Mouse (Mus musculus) splenic B cell, adult 2 months (primary cell): ENCODE data around the gene Hscb.
"Not testable (repeated sequence)": the region's sequence is repeated elsewhere in the genome, so short reads cannot be mapped to it uniquely, and the experiment has no call there.

ENCODE experiments used
- DNase-seq: peaks from one replicate; pipeline ENCODE4 v3.0.0-alpha.2; 2011; ENCODE audit warnings: low read depth, low spot score
- H3K27me3 ChIP-seq: 2 replicates; pipeline ENCODE4 v1.6.1; 2012; ENCODE audit warnings: mild to moderate bottlenecking, low read length, moderate library complexity, mixed read lengths; ENCODE audit not compliant: control insufficient read depth, poor library complexity, insufficient read depth, severe bottlenecking
- H3K36me3 ChIP-seq: 2 replicates; pipeline ENCODE4 v1.6.1; 2012; ENCODE audit warnings: mild to moderate bottlenecking, low read length, moderate library complexity, mixed read lengths; ENCODE audit not compliant: control insufficient read depth, poor library complexity, insufficient read depth, severe bottlenecking

Gene Hscb

GRCm38 (mm10) chr5:110852990-110853389 is 13.4 kb upstream of the Hscb start:
- Histone ChIP-seq H3K36me3 (peaks cover 5% of the 10 kb centered on the region; the same call in 1 of the 2 replicates), H3K27me3 (no peaks in the 10 kb centered on the region)
- no peak for DNase-seq

- no peaks in the 10 kb centered on the region for H3K27me3 ChIP-seq
- peak; percentile 7 for DNase-seq
- H3K36me3 ChIP-seq = peaks cover 5% of the 10 kb centered on the region
Measured at GRCm38 (mm10) chr5:110841046-110841862, 1.7 kb upstream of the Hscb start.

GRCm38 (mm10) chr5:110840465-110840864 is 888 bp upstream of the Hscb start:
- H3K27me3 ChIP-seq = no peaks in the 10 kb centered on the region
- peak; percentile 76 for DNase-seq

GRCm38 (mm10) chr5:110839038-110839677 is 419 bp downstream of the Hscb start:
- DNase-seq = no peak
- Histone ChIP-seq H3K36me3 (0 out of 2 replicates have a peak, but pooled peaks cover 2% of the 10 kb centered on the region), H3K27me3 (no peaks in the 10 kb centered on the region)

More at GRCm38 (mm10) chr5:110840465-110840864, 888 bp upstream of the Hscb start:
- peaks cover 7% of the 10 kb centered on the region for H3K36me3 ChIP-seq

GRCm38 (mm10) chr5:110838016-110838415 is 1.6 kb downstream of the Hscb start:
- not testable (repeated sequence) for H3K36me3 ChIP-seq, H3K27me3 ChIP-seq, DNase-seq

- DNase-seq = no peak
- Histone ChIP-seq H3K27me3 (no peaks in the 10 kb centered on the region), H3K36me3 (peaks cover 9% of the 10 kb centered on the region)
Measured at GRCm38 (mm10) chr5:110835959-110836358, 3.6 kb downstream of the Hscb start.

- Histone ChIP-seq H3K27me3 (no peaks in the 10 kb centered on the region), H3K36me3 (peaks cover 9% of the 10 kb centered on the region)
- DNase-seq = no peak
Measured at GRCm38 (mm10) chr5:110831036-110831720, 8.4 kb downstream of the Hscb start.

- peaks cover 4% of the 10 kb centered on the region; the same call in 1 of the 2 replicates for H3K36me3 ChIP-seq
- no peak for DNase-seq
- H3K27me3 ChIP-seq = no peaks in the 10 kb centered on the region
Measured at GRCm38 (mm10) chr5:110827576-110827975, 12.0 kb downstream of the Hscb start.

- DNase-seq = no peak
- no peaks in the 10 kb centered on the region for H3K36me3 ChIP-seq
Measured at GRCm38 (mm10) chr5:110826781-110827495, 12.6 kb downstream of the Hscb start.

GRCm38 (mm10) chr5:110824421-110824820 is 15.2 kb downstream of the Hscb start:
- no peaks in the 10 kb centered on the region for H3K27me3 ChIP-seq
- DNase-seq = no peak
- no peaks in the 10 kb centered on the region for H3K36me3 ChIP-seq

More at GRCm38 (mm10) chr5:110826781-110827495, 12.6 kb downstream of the Hscb start:
- H3K27me3 ChIP-seq = no peaks in the 10 kb centered on the region

GRCm38 (mm10) chr5:110809667-110810325 is 29.8 kb downstream of the Hscb start, which contains the start of gene Ulk1:
TSS of gene Ulk1 (minus strand) at chr5:110810097.
- DNase-seq = peak; percentile 100
- H3K36me3 ChIP-seq = no peaks in the 10 kb centered on the region

GRCm38 (mm10) chr5:110808821-110809666 is 30.5 kb downstream of the Hscb start:
- DNase-seq = peak; percentile 22
- Histone ChIP-seq H3K27me3 (no peaks in the 10 kb centered on the region), H3K36me3 (no peaks in the 10 kb centered on the region)

More at GRCm38 (mm10) chr5:110809667-110810325, 29.8 kb downstream of the Hscb start, which contains the start of gene Ulk1:
- H3K27me3 ChIP-seq = no peaks in the 10 kb centered on the region

GRCm38 (mm10) chr5:110808061-110808631 is 31.4 kb downstream of the Hscb start:
- Histone ChIP-seq H3K27me3 (no peaks in the 10 kb centered on the region), H3K36me3 (no peaks in the 10 kb centered on the region)
- DNase-seq = peak; percentile 63
